Mouse (Mus musculus): ENCODE measurements around the gene Tnfrsf18.
A peak's percentile ranks its signal among the peaks of the same experiment; 100 is the strongest.

Gene Tnfrsf18

GRCm38 (mm10) chr4:156033476-156034119 lies 7.6 kb downstream of the Tnfrsf18 start:
- DNase-seq (ENCODE audit: low read depth): peak; percentile 92

- peak; percentile 26 for DNase-seq (ENCODE audit: low read depth)
Measured at GRCm38 (mm10) chr4:156034301-156034700, 8.3 kb downstream of the Tnfrsf18 start.

DNA sequence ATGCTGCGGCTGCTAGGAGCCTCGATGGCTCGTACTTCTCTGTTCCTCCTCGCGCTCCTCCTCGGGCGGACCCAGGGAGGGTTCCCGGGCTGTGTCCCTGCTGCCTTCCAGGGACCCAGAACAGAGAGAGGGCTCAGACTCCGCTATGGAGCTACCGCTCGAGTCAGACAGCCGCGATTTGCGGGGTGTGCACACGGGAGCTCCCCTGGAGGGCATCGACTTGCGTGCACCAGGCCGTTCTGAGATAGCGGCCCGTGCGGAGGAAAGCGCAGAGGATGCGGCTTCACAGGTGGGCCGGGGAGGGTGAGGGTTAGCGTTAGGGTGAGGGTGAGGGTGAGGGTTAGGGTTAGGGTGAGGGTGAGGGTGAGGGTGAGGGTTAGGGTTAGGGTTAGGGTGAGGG lies 8.9 kb downstream of the Tnfrsf18 start:
- peak; percentile 55 for DNase-seq (ENCODE audit: low read depth)

DNA sequence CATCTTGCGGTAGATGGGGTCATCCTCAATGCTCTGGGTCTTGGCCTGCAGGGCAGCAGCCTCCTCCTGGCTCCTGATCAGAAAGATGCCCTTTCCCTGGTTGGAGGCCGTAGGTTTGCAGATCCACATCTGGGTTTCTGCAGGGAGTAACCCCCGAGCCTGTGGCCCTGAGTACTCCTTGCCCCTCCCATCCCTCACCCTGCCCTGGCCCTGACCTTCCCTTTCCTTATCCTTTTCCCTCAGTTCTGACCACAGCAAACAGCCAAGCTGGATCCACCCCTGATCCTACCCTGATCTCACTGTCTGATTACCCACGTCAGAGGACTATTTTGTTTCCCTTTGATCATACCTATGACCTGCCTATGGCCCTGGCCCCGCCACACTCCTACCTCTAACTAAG lies 18.8 kb downstream of the Tnfrsf18 start:
- no peak for DNase-seq (ENCODE audit: low read depth)

DNA sequence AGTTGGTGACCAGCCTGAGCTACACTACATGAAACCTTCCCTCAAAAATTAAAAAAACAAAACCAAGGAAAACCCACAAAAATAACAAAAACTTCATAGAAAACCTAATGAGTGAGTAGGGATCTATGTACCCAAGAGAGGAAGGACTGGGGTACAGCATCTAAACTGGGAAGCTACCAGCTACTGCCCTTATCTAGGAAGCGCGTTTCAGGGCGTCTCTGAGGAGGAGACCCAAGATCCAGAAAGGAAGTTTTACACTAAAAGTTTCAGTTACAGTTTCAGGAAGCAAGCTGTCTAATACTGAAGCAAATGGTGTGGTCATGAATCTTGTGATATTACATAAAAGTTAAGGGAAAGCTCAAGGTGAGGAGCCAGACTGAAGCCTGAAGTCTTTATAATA lies 23.8 kb downstream of the Tnfrsf18 start:
- DNase-seq (ENCODE audit: low read depth): no peak

GRCm38 (mm10) chr4:156050391-156050980 lies 24.5 kb downstream of the Tnfrsf18 start:
- DNase-seq (ENCODE audit: low read depth): no peak

- no peak for DNase-seq (ENCODE audit: low read depth)
Measured at GRCm38 (mm10) chr4:156053113-156053512, 27.1 kb downstream of the Tnfrsf18 start.

DNA sequence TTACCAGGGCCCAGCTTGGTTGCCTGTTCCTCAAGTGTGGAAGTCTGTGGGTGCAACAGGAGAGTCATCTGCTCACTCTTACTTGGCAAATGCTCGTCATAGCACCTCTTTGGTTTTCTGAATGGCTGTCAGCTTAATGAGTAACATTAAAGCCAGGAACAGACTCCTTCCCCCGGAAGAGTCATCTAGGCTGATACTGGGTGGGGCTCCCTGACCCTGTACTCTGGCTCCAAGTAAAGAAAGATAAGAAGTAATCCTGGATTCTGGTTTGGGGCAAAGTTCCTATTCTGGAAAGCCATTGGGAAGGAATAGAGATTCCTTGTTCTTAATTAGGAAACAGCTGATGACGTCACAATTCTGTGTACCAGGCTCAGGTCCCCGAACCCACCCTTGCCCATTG lies 28.2 kb downstream of the Tnfrsf18 start:
- DNase-seq (ENCODE audit: low read depth): no peak

GRCm38 (mm10) chr4:156054606-156055005 lies 28.6 kb downstream of the Tnfrsf18 start:
- DNase-seq (ENCODE audit: low read depth): no peak

- DNase-seq (ENCODE audit: low read depth): no peak
Measured at GRCm38 (mm10) chr4:156055173-156055572, 29.2 kb downstream of the Tnfrsf18 start.

- no peak for DNase-seq (ENCODE audit: low read depth)
Measured at GRCm38 (mm10) chr4:156057702-156058101, 31.7 kb downstream of the Tnfrsf18 start.

DNA sequence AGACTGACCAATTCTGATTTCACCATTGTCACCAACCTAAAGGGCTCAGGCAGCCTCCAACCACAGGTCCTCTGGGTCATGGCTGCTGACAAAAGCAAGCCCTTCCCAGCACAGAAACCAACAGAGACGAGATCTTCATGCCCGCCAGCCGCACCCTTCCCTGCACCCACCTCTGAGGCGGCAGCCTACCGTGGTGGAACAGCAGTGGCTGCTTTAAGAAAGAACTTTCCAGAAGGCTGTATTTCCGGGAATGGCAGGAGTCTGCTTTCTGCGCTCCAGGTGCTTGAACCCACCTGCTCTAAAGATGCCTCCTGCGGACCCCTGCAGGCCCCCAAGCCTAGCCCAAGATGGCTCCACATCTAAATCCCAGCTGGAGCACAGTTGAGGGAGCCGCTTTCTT lies 32.9 kb downstream of the Tnfrsf18 start:
- DNase-seq (ENCODE audit: low read depth): no peak

DNA sequence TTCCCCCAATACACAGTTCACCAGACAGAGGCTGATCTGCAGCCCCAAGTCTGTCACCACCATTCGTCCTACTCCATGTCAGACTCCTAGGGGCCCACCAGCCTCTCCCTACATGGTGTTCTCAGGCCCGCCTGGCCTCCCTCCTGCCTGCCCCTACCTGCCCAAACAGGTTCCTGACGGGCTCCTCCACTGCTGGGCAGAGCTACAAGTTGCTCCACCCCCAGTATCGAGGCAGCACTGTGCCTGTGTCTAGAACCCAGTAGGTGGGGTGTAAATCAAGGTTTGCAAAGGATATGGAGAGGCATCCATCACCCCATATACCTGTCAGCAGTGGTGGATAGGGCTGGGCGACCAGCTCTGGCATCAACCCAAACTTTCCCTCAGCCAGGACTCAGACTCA lies 33.3 kb downstream of the Tnfrsf18 start, which contains the start of gene Ttll10:
Gene Ttll10 (minus strand): TSS at position 154 of the 400 bp plus-strand sequence.
- DNase-seq (ENCODE audit: low read depth): no peak

- DNase-seq (ENCODE audit: low read depth): no peak
Measured at GRCm38 (mm10) chr4:156059713-156060112, 33.7 kb downstream of the Tnfrsf18 start.

DNA sequence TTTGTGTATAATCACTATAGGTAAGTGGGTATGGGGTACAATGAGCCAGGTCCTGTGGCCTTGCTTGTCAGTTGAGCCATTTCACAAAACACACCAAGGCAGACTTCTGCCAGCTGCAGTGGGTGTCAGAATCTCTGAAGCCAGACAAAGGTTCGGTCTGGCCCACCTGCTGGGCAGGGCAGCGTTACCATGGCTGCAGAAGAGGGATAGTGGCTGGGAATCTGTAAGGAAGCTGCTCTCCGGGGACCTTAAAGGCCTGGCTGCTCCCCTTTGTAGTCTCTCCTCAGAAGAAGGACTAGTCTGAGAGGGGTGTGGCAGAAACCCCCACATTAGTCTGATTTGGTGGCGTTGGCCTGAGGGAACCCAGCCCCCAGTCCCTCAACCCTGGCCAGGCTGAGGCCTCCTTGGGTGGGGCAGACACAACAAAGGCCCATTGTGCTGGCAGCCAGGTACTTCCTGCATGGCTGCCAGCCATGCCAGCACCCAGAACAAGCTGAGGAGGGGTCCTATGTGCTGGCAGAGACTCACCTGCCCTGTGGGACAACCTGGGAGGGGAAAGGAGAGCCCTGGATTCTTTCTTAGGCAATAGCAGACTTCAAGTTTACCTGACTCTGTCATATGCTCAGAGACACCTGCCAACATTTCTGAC lies 38.0 kb downstream of the Tnfrsf18 start:
- peak; percentile 35 for DNase-seq (ENCODE audit: low read depth)

- no peak for DNase-seq (ENCODE audit: low read depth)
Measured at GRCm38 (mm10) chr4:156064510-156064897, 38.5 kb downstream of the Tnfrsf18 start.

DNA sequence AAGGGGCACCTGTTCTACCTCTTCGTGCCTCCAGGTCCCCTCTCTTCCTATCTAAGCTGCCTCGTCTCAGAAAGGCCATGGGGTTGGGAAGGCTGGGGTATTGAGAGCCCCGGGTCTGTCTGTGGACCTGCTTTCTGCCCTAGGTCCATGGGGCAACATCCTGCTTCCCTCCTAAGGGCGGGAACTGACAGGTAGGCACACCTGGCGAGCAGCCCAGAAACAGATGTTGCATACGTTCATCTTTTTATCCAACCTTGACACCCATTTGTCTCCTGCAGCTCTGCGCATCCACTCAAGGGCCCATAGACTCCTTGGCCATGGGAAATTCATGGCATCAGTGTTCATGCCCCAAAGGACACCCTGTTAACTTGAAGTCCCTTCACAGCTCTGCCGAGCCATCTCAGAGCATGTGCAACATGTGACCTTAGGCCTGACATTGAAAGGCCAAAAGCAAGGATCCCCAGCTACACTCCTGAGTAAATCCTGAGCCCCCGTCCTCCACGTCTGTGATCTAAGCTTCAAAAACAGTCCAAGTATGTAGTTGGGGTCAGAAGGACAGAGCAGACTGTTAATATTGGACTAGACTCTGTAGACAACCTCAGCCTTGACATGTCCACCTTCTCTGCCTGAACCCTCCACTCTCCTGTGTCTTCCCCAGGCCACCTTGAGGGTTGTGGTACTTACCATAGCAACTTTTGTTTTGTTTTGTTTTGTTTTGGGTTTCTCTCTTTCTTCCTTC lies 39.4 kb downstream of the Tnfrsf18 start:
- DNase-seq (ENCODE audit: low read depth): no peak

DNA sequence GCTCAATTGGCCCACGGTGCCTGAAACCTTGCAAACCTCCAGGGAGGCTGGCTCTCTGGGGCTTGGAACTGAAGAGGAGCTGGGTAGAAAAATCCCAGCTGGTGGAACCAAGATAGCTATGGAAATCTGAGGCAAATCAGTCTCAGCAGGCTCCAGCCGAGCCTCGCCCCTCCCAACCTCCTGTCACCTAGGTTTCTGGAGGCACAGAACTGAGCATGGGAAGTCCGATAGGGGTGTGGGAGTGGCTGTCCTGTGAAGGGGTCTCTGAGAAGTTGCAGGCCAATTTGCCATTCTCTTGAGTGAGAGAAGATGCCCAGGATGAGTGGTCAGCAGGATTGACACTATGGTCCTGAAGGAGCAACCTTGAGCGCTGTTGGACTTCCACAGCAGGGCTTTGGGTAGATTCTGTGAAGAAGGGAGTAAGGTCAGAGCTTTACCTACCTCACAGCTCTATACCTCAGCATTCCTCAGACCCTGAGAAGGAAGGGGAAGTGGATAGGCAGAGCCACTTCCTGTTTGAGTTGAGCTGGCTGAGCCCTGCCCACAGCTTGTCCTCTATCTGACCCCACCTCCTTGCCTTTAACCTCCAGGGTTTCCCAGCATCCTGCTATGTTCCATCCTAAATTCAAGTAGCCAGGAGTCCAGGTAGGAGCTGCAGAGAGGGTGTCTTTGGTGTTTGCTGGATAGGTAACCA lies 41.4 kb downstream of the Tnfrsf18 start:
- peak; percentile 45 for DNase-seq (ENCODE audit: low read depth)

DNA sequence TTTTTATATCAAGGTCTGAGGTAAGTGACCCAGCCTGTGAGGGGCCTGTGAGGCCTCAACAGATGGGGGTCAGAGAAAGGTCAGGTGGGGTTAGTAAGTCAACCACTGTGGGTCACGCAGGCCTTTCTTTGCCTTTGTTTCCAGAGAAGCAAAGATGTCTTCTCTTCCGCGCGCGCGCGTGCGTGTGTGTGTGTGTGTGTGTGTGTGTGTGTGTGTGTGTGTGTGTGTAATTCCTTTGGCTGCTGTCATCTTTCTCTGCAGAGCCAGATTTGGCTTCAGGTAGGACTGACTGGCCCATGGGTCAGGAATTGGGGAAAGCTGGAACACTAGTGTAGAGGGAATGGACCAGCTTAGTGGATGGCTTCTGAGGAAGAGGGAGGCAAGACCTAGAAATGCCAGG lies 43.7 kb downstream of the Tnfrsf18 start:
- no peak for DNase-seq (ENCODE audit: low read depth)

- peak; percentile 62 for DNase-seq (ENCODE audit: low read depth)
Measured at GRCm38 (mm10) chr4:156070276-156070675, 44.3 kb downstream of the Tnfrsf18 start.

DNA sequence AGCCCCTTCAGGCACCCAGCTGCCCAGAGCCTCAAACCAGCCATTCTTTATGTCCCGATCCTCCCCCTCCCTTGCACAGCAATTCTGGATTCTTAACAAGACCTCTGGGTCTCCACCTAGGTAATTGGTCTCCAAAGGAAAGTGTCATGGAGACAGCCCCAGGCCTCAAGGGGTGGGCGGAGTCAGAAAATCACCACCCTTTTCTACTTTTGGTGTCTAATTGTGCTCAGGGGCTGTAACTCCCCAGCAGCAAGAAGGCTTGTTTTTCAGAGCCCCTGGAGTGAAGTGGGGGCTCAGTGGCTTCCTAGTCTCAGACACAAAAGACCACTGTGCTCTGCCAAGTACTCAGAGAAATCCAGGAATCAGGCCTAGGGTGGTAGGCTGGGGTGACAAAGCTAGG lies 44.8 kb downstream of the Tnfrsf18 start:
- DNase-seq (ENCODE audit: low read depth): no peak

- DNase-seq (ENCODE audit: low read depth): peak; percentile 72
Measured at GRCm38 (mm10) chr4:156076911-156077382, 51.0 kb downstream of the Tnfrsf18 start.
